Mouse (Mus musculus) thymus, adult 2 months (tissue): ENCODE data around the gene Pip5k1a.

ENCODE experiments used
- CTCF ChIP-seq: fragments of 200-500 bp; IDR thresholded peaks from 2 replicates; pipeline ENCODE4 v1.5.1; 2012; ENCODE audit warnings: mild to moderate bottlenecking, control low read depth, low read length, moderate library complexity, borderline replicate concordance; ENCODE audit not compliant: control insufficient read depth, poor library complexity, insufficient read depth; ENCODE audit errors: extremely low read depth
- POLR2A ChIP-seq: fragments of 200-500 bp; IDR thresholded peaks from 2 replicates; pipeline ENCODE4 v1.6.1; 2012; ENCODE audit warnings: mild to moderate bottlenecking, low read length, control low read depth, moderate library complexity; ENCODE audit not compliant: control insufficient read depth, poor library complexity, insufficient read depth; ENCODE audit errors: extremely low read depth

DNA sequence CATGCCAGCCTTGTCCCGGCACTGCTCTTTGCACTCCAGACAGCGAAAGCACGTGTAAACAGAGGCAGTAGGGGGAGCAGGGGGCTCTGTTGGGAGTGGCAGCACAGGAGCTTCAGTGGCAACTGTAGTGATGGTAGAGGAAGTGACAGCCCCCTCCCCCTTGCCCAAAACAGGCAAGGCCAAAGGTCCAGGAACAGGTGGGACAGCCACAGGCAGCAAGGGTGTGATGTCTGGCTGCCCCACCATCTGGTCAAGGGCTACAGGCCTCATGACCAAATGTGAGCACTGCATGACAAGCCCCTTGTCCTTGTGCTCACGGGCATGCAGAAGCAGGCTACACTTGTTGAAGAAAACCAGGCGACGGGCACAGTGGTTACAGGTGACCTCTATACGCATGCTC, 96.3 kb downstream of the Pip5k1a start:
- TF ChIP-seq CTCF (no peak), POLR2A (no peak)
